Mouse (Mus musculus) CH12.LX (cell line): ENCODE measurements at regions not wholly inside any gene's neighbourhood (a gene's known extent, or its start where the extent isn't known, plus 50 kb on each side); places are given as distances from the start of the nearest gene placed in this dataset.
A peak's percentile ranks its signal among the peaks of the same experiment; 100 is the strongest.

Experiments
- DNase-seq: peaks from one replicate; pipeline ENCODE4 v3.0.0-alpha.2; 2013; ENCODE audit errors: extremely low read depth
- H3K27ac ChIP-seq: 2 replicates; pipeline ENCODE4 v1.5.1; 2012; ENCODE audit warnings: low read depth, mild to moderate bottlenecking, control low read depth, moderate library complexity; ENCODE audit not compliant: insufficient read depth
- H3K27me3 ChIP-seq: replicated peaks from 2 replicates; pipeline ENCODE3; 2012; ENCODE audit warnings: inconsistent platforms
- H3K36me3 ChIP-seq, 2 experiments: replicated peaks in 1 of 2; 2 replicates each; pipeline versions ENCODE3 to v1.6.1; 2012; ENCODE audit warnings: inconsistent platforms in 1 of 2, low read length in 1 of 2, mild to moderate bottlenecking in 1 of 2, mixed read lengths in 1 of 2, moderate library complexity in 1 of 2; ENCODE audit not compliant: control insufficient read depth in 1 of 2, insufficient read depth in 1 of 2
- H3K4me1 ChIP-seq, 2 experiments: 2 replicates each; pipeline ENCODE4 v1.6.1; 2012; ENCODE audit warnings: inconsistent platforms in 1 of 2, moderate library complexity in 1 of 2; ENCODE audit not compliant: insufficient read depth in 2 of 2, control insufficient read depth in 1 of 2
- H3K4me2 ChIP-seq: 2 replicates; pipeline ENCODE4 v1.6.1; 2012; ENCODE audit warnings: low read depth, mild to moderate bottlenecking, control low read depth; ENCODE audit not compliant: poor library complexity, insufficient read depth, severe bottlenecking
- H3K4me3 ChIP-seq, 3 experiments: fragments of 150-350 bp in 1 of 3; sonication (generic) in 1 of 3; replicated peaks in 1 of 3; 2 replicates each; pipeline versions ENCODE3 to v1.5.1; 2011 to 2012; ENCODE audit warnings: low read depth in 2 of 3, low read length in 2 of 3, mild to moderate bottlenecking in 2 of 3, moderate library complexity in 2 of 3, control low read depth in 1 of 3, improper control_type of control experiment in 1 of 3, inconsistent platforms in 1 of 3, mixed read lengths in 1 of 3; ENCODE audit not compliant: poor library complexity in 1 of 3
- H3K79me2 ChIP-seq: replicated peaks from 2 replicates; pipeline ENCODE4 v1.6.1; 2012; ENCODE audit warnings: mild to moderate bottlenecking, moderate library complexity; ENCODE audit not compliant: control insufficient read depth, poor library complexity, insufficient read depth, severe bottlenecking; ENCODE audit errors: extremely low read depth
- H3K9ac ChIP-seq: 2 replicates; pipeline ENCODE4 v1.6.1; 2012; ENCODE audit warnings: low read depth, mild to moderate bottlenecking, control low read depth, moderate library complexity; ENCODE audit not compliant: insufficient read depth
- H3K9me3 ChIP-seq: replicated peaks from 2 replicates; pipeline ENCODE3; 2012; ENCODE audit warnings: low read length, inconsistent platforms, mixed read lengths
- BHLHE40 ChIP-seq: IDR thresholded peaks from 2 replicates; pipeline ENCODE4 v1.6.1; 2011; ENCODE audit warnings: mild to moderate bottlenecking, low read depth, low read length, improper control_type of control experiment
- CHD1 ChIP-seq: IDR thresholded peaks from 2 replicates; pipeline ENCODE4 v1.6.1; 2012; ENCODE audit warnings: low read depth, low read length, improper control_type of control experiment, inconsistent platforms
- E2F4 ChIP-seq: IDR thresholded peaks from 2 replicates; pipeline ENCODE4 v1.6.1; 2011; ENCODE audit warnings: low read depth, low read length, improper control_type of control experiment; ENCODE audit not compliant: insufficient replicate concordance
- ELF1 ChIP-seq: IDR thresholded peaks from 2 replicates; pipeline ENCODE4 v1.6.1; 2014; ENCODE audit warnings: low read depth, mild to moderate bottlenecking, inconsistent platforms, low read length, improper control_type of control experiment
- ETS1 ChIP-seq: conservative IDR thresholded peaks from 2 replicates; pipeline ENCODE4 v1.6.1; 2012; ENCODE audit warnings: low read depth, mild to moderate bottlenecking, inconsistent platforms, low read length, improper control_type of control experiment, moderate library complexity
- JUN ChIP-seq: IDR thresholded peaks from 2 replicates; pipeline ENCODE4 v1.6.1; 2011; ENCODE audit warnings: low read depth, mild to moderate bottlenecking, low read length, improper control_type of control experiment, moderate library complexity; ENCODE audit not compliant: insufficient read depth
- MAFK ChIP-seq: IDR thresholded peaks from 2 replicates; pipeline ENCODE4 v1.6.1; 2011; ENCODE audit warnings: low read length, improper control_type of control experiment; ENCODE audit not compliant: insufficient replicate concordance
- MEF2A ChIP-seq: IDR thresholded peaks from 2 replicates; pipeline ENCODE4 v1.6.1; 2014; ENCODE audit warnings: low read depth, mild to moderate bottlenecking, inconsistent platforms, low read length, improper control_type of control experiment, borderline replicate concordance
- MXI1 ChIP-seq: IDR thresholded peaks from 2 replicates; pipeline ENCODE4 v1.6.1; 2011; ENCODE audit warnings: mild to moderate bottlenecking, low read depth, low read length, improper control_type of control experiment
- PAX5 ChIP-seq: IDR thresholded peaks from 2 replicates; pipeline ENCODE4 v1.6.1; 2012; ENCODE audit warnings: low read length, inconsistent platforms, mixed read lengths
- POLR2AphosphoS2 ChIP-seq: IDR thresholded peaks from 2 replicates; pipeline ENCODE4 v1.6.1; 2011; ENCODE audit warnings: low read depth, low read length, improper control_type of control experiment
- SMC3 ChIP-seq: IDR thresholded peaks from 2 replicates; pipeline ENCODE4 v1.6.1; 2011; ENCODE audit warnings: low read depth, low read length, improper control_type of control experiment
- TCF12 ChIP-seq: IDR thresholded peaks from 2 replicates; pipeline ENCODE4 v1.6.1; 2014; ENCODE audit warnings: low read depth, mild to moderate bottlenecking, inconsistent platforms, low read length, improper control_type of control experiment
- UBTF ChIP-seq: IDR thresholded peaks from 2 replicates; pipeline ENCODE4 v1.6.1; 2012; ENCODE audit warnings: low read depth, mild to moderate bottlenecking, inconsistent platforms, low read length, improper control_type of control experiment, moderate library complexity
- USF2 ChIP-seq: conservative IDR thresholded peaks from 2 replicates; pipeline ENCODE4 v1.6.1; 2011; ENCODE audit warnings: low read depth, low read length, improper control_type of control experiment
- ZNF384 ChIP-seq: IDR thresholded peaks from 2 replicates; pipeline ENCODE4 v1.6.1; 2012; ENCODE audit warnings: low read depth, low read length, improper control_type of control experiment, inconsistent platforms
- dilution Hi-C: fragments of 300-500 bp; cut with MboI; formaldehyde crosslinking; loops from 2 replicates; pipeline ENCODE4 v1.14.3; 2020; ENCODE audit warnings: low sequenced_read_pairs; ENCODE audit not compliant: extremely low pct_unique_long_range_greater_than_20kb, extremely low pct_ligation_motif_present
- in situ Hi-C: fragments of 300-500 bp; cut with MboI; formaldehyde crosslinking; loops from 3 replicates; pipeline ENCODE4 v1.14.3; 2019; ENCODE audit warnings: low sequenced_read_pairs, low pct_ligation_motif_present, low pct_unique_long_range_greater_than_20kb, mixed read lengths

DNA sequence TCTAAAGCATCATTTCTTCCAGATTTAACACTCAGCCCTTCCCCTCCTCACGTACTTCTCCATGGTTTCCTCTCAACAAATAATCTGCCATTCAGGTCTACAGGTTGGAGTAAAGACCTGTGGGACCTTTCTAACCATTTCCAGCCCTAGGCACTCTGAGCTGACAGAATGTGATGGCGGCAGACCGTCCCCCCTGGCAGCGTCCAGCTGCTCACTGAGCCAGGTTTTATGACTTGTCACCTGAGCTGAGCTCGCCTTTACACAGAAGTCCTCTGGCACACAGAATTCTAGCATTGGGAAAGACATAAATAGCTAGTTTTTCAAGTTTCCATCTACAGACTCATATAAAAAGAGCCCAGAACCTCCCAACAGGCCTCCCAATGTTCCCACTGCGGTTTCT is 131.8 kb upstream of the Syt6 start:
- TF ChIP-seq ZNF384 = no peak
- no peak for TF ChIP-seq PAX5
- TF ChIP-seq MAFK = no peak
- no peak for TF ChIP-seq UBTF
- TF ChIP-seq USF2 = no peak
- no peak for TF ChIP-seq ELF1
- no peak for TF ChIP-seq ETS1
- no peak for TF ChIP-seq JUN
- no peak for TF ChIP-seq SMC3
- no peak for TF ChIP-seq E2F4
- TF ChIP-seq MEF2A = no peak
- TF ChIP-seq CHD1 = no peak
- no peak for TF ChIP-seq MXI1
- H3K4me3 ChIP-seq = no peak overlapping the region
- no peaks in the 10 kb centered on the region for H3K79me2 ChIP-seq
- no peak overlapping the region for H3K4me2 ChIP-seq
- H3K36me3 ChIP-seq = no peaks in the 10 kb centered on the region
- H3K9ac ChIP-seq = no peak overlapping the region
- DNase-seq = no peak
- H3K4me1 ChIP-seq = peaks cover 0 to 3% of the 10 kb centered on the region in 2 experiments; a peak in 1 of 4 replicates
- no peaks in the 10 kb centered on the region for H3K9me3 ChIP-seq
- H3K27ac ChIP-seq = no peak overlapping the region
- dilution Hi-C loops (no loop called here), in situ Hi-C loops (no loop called here)
- H3K27me3 ChIP-seq = no peaks in the 10 kb centered on the region

- no peak overlapping the region for H3K27ac ChIP-seq
- H3K79me2 ChIP-seq = no peaks in the 10 kb centered on the region
- in situ Hi-C loops = no loop called here
- H3K4me2 ChIP-seq = no peak overlapping the region
- H3K9me3 ChIP-seq = no peaks in the 10 kb centered on the region
- TF ChIP-seq UBTF (no peak), BHLHE40 (peak; percentile 30)
- H3K9ac ChIP-seq = no peak overlapping the region
- no peak overlapping the region for H3K4me3 ChIP-seq
- dilution Hi-C loops = no loop called here
- no peak for DNase-seq
- H3K36me3 ChIP-seq = no peaks in the 10 kb centered on the region
- peaks cover 0 to 3% of the 10 kb centered on the region in 2 experiments; a peak in 1 of 4 replicates for H3K4me1 ChIP-seq
- no peaks in the 10 kb centered on the region for H3K27me3 ChIP-seq
Measured at GRCm38 (mm10) chr3:103445852-103446251, 129.2 kb upstream of the Syt6 start.

GRCm38 (mm10) chr3:103449851-103450250 is 125.2 kb upstream of the Syt6 start:
- Histone ChIP-seq H3K9me3 (no peaks in the 10 kb centered on the region), H3K4me1 (no peaks in the 10 kb centered on the region), H3K4me3 (no peak overlapping the region), H3K9ac (no peak overlapping the region), H3K4me2 (no peak overlapping the region), H3K27me3 (no peaks in the 10 kb centered on the region), H3K36me3 (no peaks in the 10 kb centered on the region), H3K27ac (no peak overlapping the region), H3K79me2 (no peaks in the 10 kb centered on the region)
- in situ Hi-C loops = no loop called here
- DNase-seq = no peak
- TF ChIP-seq JUN (no peak), TCF12 (no peak), ZNF384 (no peak), POLR2AphosphoS2 (no peak)
- dilution Hi-C loops = no loop called here
